Mouse (Mus musculus) MEL (cell line): ENCODE results near the gene Krt88.

ENCODE experiments used
- CTCF ChIP-seq, 3 experiments: IDR thresholded peaks in 2 of 3; conservative IDR thresholded peaks in 1 of 3; 2 replicates each; pipeline ENCODE4 v1.5.1; 2011 to 2012; ENCODE audit warnings: low read length in 3 of 3, low read depth in 2 of 3, mild to moderate bottlenecking in 2 of 3, improper control_type of control experiment in 1 of 3, inconsistent platforms in 1 of 3, mixed read lengths in 1 of 3, moderate library complexity in 1 of 3; ENCODE audit not compliant: control insufficient read depth in 1 of 3, insufficient read depth in 1 of 3, poor library complexity in 1 of 3, severe bottlenecking in 1 of 3
- E2F4 ChIP-seq: IDR thresholded peaks from 2 replicates; pipeline ENCODE4 v1.6.1; 2011; ENCODE audit warnings: low read depth, low read length, improper control_type of control experiment, borderline replicate concordance
- EP300 ChIP-seq, 2 experiments: IDR thresholded peaks; 2 replicates each; pipeline ENCODE4 v1.6.1; 2011; ENCODE audit warnings: improper control_type of control experiment in 2 of 2, low read length in 2 of 2, low read depth in 1 of 2, mild to moderate bottlenecking in 1 of 2
- GATA1 ChIP-seq: IDR thresholded peaks from 2 replicates; pipeline ENCODE4 v1.6.1; 2011; ENCODE audit warnings: low read depth, low read length, improper control_type of control experiment
- USF2 ChIP-seq, 2 experiments: IDR thresholded peaks; 2 replicates each; pipeline ENCODE4 v1.6.1; 2011 to 2012; ENCODE audit warnings: improper control_type of control experiment in 2 of 2, low read length in 2 of 2, borderline replicate concordance in 1 of 2, inconsistent platforms in 1 of 2, low read depth in 1 of 2, mild to moderate bottlenecking in 1 of 2; ENCODE audit not compliant: insufficient read depth in 1 of 2

DNA sequence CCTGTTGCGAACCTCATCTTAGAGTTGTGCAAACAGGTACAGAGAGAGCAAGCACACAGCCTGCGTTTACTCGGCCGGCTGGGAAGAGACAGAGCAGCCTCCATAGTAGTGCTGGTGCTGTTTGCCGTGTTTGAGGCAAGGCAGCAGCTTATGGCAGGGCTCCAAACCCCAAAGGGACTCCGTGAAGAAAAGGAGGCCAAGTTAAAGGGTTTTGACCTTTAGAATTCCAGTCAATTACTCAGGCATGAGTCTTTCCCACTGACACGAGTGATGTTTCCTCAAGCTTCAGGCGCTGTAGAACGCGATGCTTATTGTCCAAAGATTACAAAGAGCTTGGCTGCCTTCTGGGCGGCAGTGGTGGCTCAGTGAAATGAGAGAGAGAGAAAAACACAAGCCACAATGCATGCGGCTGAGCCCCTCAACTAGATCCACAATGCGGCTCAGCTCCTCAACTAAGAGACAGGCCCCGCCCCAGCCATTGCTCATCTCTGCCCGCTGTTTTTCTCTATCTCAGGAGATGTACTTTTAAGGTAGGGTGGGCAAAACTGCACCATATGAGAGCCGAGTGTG, 10.9 kb downstream of the Krt88 start:
- TF ChIP-seq CTCF (IDR thresholded peaks at IDR 0.05 in 2 of 3, conservative IDR thresholded peaks at IDR 0.05 in 1 of 3; ENCODE audit: control insufficient read depth in 1 of 3, insufficient read depth in 1 of 3, low read depth in 2 of 3, low read length in 3 of 3, poor library complexity in 1 of 3, severe bottlenecking in 1 of 3) (no peak), EP300 (IDR thresholded peaks at IDR 0.05; ENCODE audit: low read depth in 1 of 2, low read length in 2 of 2) (no peak), E2F4 (no peak), GATA1 (no peak), USF2 (IDR thresholded peaks at IDR 0.05; ENCODE audit: borderline replicate concordance in 1 of 2, insufficient read depth in 1 of 2, low read depth in 1 of 2, low read length in 2 of 2) (no peak)
